Mouse (Mus musculus) limb, embryonic 12.5 days (tissue): ENCODE measurements at regions not wholly inside any gene's neighbourhood (a gene's known extent, or its start where the extent isn't known, plus 50 kb on each side); places are given as distances from the start of the nearest gene placed in this dataset.

Source experiments
- ATAC-seq: fragments of 200-750 bp; cut with Nextera tagmentation; 2 replicates; pipeline ENCODE4 v1.8.0; 2017; ENCODE audit warnings: low read depth, moderate TSS enrichment; ENCODE audit not compliant: insufficient number of reproducible peaks, insufficient read depth, low FRiP score, low TSS enrichment
- H3K27ac ChIP-seq: fragments of 300-500 bp; sonication (generic); 2 replicates; pipeline ENCODE4 v1.5.1; 2016; ENCODE audit warnings: mild to moderate bottlenecking, moderate library complexity
- H3K27me3 ChIP-seq: fragments of 300-500 bp; sonication (generic); 2 replicates; pipeline ENCODE4 v1.6.1; 2016; ENCODE audit warnings: mild to moderate bottlenecking, moderate library complexity
- H3K36me3 ChIP-seq: fragments of 300-500 bp; sonication (generic); 2 replicates; pipeline ENCODE4 v1.6.1; 2016; ENCODE audit warnings: mild to moderate bottlenecking, moderate library complexity
- H3K4me1 ChIP-seq: fragments of 300-500 bp; sonication (generic); replicated peaks from 2 replicates; pipeline ENCODE4 v1.6.1; 2016
- H3K4me2 ChIP-seq: fragments of 300-500 bp; sonication (generic); 2 replicates; pipeline ENCODE4 v1.6.1; 2016; ENCODE audit warnings: mild to moderate bottlenecking, moderate library complexity
- H3K4me3 ChIP-seq: fragments of 300-500 bp; sonication (generic); replicated peaks from 2 replicates; pipeline ENCODE4 v1.5.1; 2016; ENCODE audit warnings: mild to moderate bottlenecking
- H3K9ac ChIP-seq: fragments of 300-500 bp; sonication (generic); replicated peaks from 2 replicates; pipeline ENCODE4 v1.6.1; 2016; ENCODE audit warnings: mild to moderate bottlenecking, moderate library complexity
- H3K9me3 ChIP-seq: fragments of 300-500 bp; sonication (generic); 2 replicates; pipeline ENCODE4 v1.6.1; 2016; ENCODE audit warnings: mild to moderate bottlenecking, moderate library complexity
- WGBS: fragments of 180-500 bp; shearing (Covaris S2); methylation state at CpG from one replicate; pipeline ENCODE4 v1.1.7; 2016; 5-methylcytosine and 5-hydroxymethylcytosine counted together

- no peak for ATAC-seq
- no peak overlapping the region for H3K4me2 ChIP-seq
- H3K4me3 ChIP-seq: no peak overlapping the region
- no peak overlapping the region for H3K27ac ChIP-seq
- H3K27me3 ChIP-seq: no peaks in the 10 kb centered on the region
- no peaks in the 10 kb centered on the region for H3K36me3 ChIP-seq
- H3K9ac ChIP-seq: no peak overlapping the region
- WGBS: 82% methylated on average over 11 of the region's 11 CpGs
- no peaks in the 10 kb centered on the region for H3K9me3 ChIP-seq
- H3K4me1 ChIP-seq: no peaks in the 10 kb centered on the region
Measured at GRCm38 (mm10) chr3:18941301-18942177, 686.9 kb downstream of the 1700064H15Rik start.

- Histone ChIP-seq H3K9ac (no peak overlapping the region), H3K27me3 (no peaks in the 10 kb centered on the region), H3K36me3 (no peaks in the 10 kb centered on the region), H3K27ac (no peak overlapping the region), H3K4me1 (no peaks in the 10 kb centered on the region), H3K4me3 (no peak overlapping the region), H3K9me3 (0 out of 2 replicates have a peak, but pooled peaks cover 2% of the 10 kb centered on the region), H3K4me2 (no peak overlapping the region)
- 82% methylated on average over 1 of the region's 1 CpGs for WGBS
- no peak for ATAC-seq
Measured at GRCm38 (mm10) chr3:18960341-18960740, 668.1 kb downstream of the 1700064H15Rik start.

GRCm38 (mm10) chr3:18988662-18989061 lies 639.8 kb downstream of the 1700064H15Rik start:
- Histone ChIP-seq H3K4me2 (no peak overlapping the region), H3K36me3 (no peaks in the 10 kb centered on the region), H3K4me1 (no peaks in the 10 kb centered on the region), H3K27ac (no peak overlapping the region), H3K27me3 (no peaks in the 10 kb centered on the region), H3K9ac (no peak overlapping the region), H3K9me3 (no peaks in the 10 kb centered on the region), H3K4me3 (no peak overlapping the region)
- no peak for ATAC-seq
- WGBS: 81% methylated on average over 3 of the region's 3 CpGs

DNA sequence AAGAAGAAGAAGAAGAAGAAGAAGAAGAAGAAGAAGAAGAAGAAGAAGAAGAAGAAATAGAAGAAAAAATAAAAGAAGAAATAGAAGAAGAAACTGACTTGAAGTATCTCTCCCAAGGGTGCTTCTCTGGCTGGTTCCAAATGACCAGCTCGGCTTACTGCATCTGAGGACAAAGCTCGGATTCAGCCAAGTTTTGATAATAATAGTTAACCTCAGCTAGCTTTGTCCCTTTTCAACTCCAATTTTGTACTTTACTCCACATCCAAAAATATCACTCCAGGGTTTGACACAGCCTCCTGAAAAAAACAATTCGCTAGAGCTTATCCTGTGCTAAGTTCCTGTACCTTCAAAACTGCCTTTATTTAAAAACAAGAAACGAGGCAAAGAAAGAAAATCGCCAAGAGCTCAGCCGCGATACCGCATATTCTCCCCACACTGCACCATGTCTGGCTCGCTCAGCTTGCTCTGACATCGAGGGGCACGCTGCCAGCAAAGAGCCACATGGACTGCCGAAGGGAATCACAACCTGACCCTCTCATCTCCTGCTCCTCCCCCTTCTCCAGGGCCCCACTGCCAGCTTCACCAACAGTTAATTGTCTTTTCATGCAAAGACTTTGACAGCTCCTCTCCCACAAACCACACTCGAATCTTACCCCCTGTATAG lies 638.8 kb downstream of the 1700064H15Rik start:
- no peak overlapping the region for H3K9ac ChIP-seq
- 70% methylated on average over 13 of the region's 13 CpGs for WGBS
- H3K36me3 ChIP-seq: no peaks in the 10 kb centered on the region
- no peak overlapping the region for H3K4me3 ChIP-seq
- no peaks in the 10 kb centered on the region for H3K27me3 ChIP-seq
- no peak overlapping the region for H3K27ac ChIP-seq
- no peak overlapping the region for H3K4me2 ChIP-seq
- no peaks in the 10 kb centered on the region for H3K9me3 ChIP-seq
- ATAC-seq: no peak
- H3K4me1 ChIP-seq: no peaks in the 10 kb centered on the region

GRCm38 (mm10) chr3:19000179-19000578 lies 628.3 kb downstream of the 1700064H15Rik start:
- Histone ChIP-seq H3K9ac (no peak overlapping the region), H3K27ac (no peak overlapping the region), H3K36me3 (no peaks in the 10 kb centered on the region), H3K4me2 (no peak overlapping the region), H3K4me1 (no peaks in the 10 kb centered on the region), H3K9me3 (no peaks in the 10 kb centered on the region), H3K4me3 (no peak overlapping the region), H3K27me3 (no peaks in the 10 kb centered on the region)
- ATAC-seq: no peak
- 82% methylated on average over 5 of the region's 5 CpGs for WGBS

- no peaks in the 10 kb centered on the region for H3K36me3 ChIP-seq
- H3K27me3 ChIP-seq: no peaks in the 10 kb centered on the region
- no peak overlapping the region for H3K27ac ChIP-seq
- ATAC-seq: no peak
- H3K4me2 ChIP-seq: no peak overlapping the region
- 52% methylated on average over 7 of the region's 7 CpGs for WGBS
- no peak overlapping the region for H3K4me3 ChIP-seq
- H3K4me1 ChIP-seq: no peaks in the 10 kb centered on the region
- H3K9me3 ChIP-seq: no peaks in the 10 kb centered on the region
- no peak overlapping the region for H3K9ac ChIP-seq
Measured at GRCm38 (mm10) chr3:19002056-19002455, 626.4 kb downstream of the 1700064H15Rik start.

DNA sequence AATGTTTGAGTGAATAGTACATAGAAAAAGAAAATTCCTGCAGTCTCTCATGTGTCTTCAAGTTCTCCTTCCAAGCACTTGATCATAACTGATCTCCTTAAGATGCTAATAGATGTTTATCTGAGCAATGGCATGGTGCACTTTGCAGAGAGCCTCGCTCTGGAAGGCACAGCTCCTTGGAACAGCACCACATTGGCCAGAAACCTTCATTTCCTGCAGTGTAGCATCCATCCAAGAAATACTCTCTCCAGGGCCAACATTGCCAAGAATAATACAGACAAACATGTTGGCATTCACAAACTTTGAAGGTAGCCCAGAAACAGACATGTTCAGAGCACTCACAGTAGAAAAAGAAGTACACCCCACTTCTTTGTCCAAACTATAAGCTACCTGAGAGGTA lies 623.7 kb downstream of the 1700064H15Rik start:
- Histone ChIP-seq H3K4me2 (no peak overlapping the region), H3K36me3 (no peaks in the 10 kb centered on the region), H3K4me3 (no peak overlapping the region), H3K9me3 (no peaks in the 10 kb centered on the region), H3K27me3 (no peaks in the 10 kb centered on the region), H3K4me1 (no peaks in the 10 kb centered on the region), H3K27ac (no peak overlapping the region), H3K9ac (no peak overlapping the region)
- 74% methylated on average over 1 of the region's 1 CpGs for WGBS
- no peak for ATAC-seq

GRCm38 (mm10) chr3:19044566-19044965 lies 583.9 kb downstream of the 1700064H15Rik start:
- H3K36me3 ChIP-seq: no peaks in the 10 kb centered on the region
- H3K9me3 ChIP-seq: no peaks in the 10 kb centered on the region
- no peak overlapping the region for H3K9ac ChIP-seq
- no peak overlapping the region for H3K4me2 ChIP-seq
- H3K4me1 ChIP-seq: no peaks in the 10 kb centered on the region
- no peak overlapping the region for H3K4me3 ChIP-seq
- H3K27me3 ChIP-seq: no peaks in the 10 kb centered on the region
- H3K27ac ChIP-seq: no peak overlapping the region
- 68% methylated on average over 3 of the region's 3 CpGs for WGBS
- ATAC-seq: no peak

GRCm38 (mm10) chr3:19045933-19046332 lies 582.5 kb downstream of the 1700064H15Rik start:
- no peak overlapping the region for H3K4me3 ChIP-seq
- H3K9me3 ChIP-seq: no peaks in the 10 kb centered on the region
- H3K4me2 ChIP-seq: no peak overlapping the region
- no peak overlapping the region for H3K9ac ChIP-seq
- H3K36me3 ChIP-seq: no peaks in the 10 kb centered on the region
- H3K27me3 ChIP-seq: no peaks in the 10 kb centered on the region
- no peak for ATAC-seq
- H3K27ac ChIP-seq: no peak overlapping the region
- H3K4me1 ChIP-seq: no peaks in the 10 kb centered on the region

- WGBS: 73% methylated on average over 1 of the region's 1 CpGs
- Histone ChIP-seq H3K27ac (no peak overlapping the region), H3K36me3 (no peaks in the 10 kb centered on the region), H3K27me3 (no peaks in the 10 kb centered on the region), H3K9ac (no peak overlapping the region), H3K4me1 (no peaks in the 10 kb centered on the region), H3K4me2 (no peak overlapping the region), H3K9me3 (no peaks in the 10 kb centered on the region), H3K4me3 (no peak overlapping the region)
- no peak for ATAC-seq
Measured at GRCm38 (mm10) chr3:19046610-19047009, 581.9 kb downstream of the 1700064H15Rik start.

DNA sequence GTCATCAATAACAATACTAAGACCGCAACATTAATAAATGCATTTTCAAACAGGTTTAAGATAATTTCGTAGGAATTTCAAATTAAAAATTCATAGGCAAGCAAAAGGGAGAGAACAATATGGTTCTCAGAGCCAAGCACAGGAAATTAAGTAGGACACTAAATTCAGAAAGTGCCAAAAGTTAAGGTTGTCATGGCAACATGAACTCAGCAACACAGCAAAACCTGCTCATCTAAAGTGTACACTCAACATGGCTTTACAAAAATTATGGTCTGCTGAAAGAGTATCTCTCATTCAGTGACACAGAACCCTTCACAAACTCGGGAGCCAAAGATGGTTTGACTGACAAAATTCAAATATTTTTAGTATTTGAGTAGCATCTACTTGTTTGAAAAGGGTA lies 572.5 kb downstream of the 1700064H15Rik start:
- no peak for ATAC-seq
- Histone ChIP-seq H3K27ac (no peak overlapping the region), H3K27me3 (peaks cover 7% of the 10 kb centered on the region; the same call in 1 of the 2 replicates), H3K4me2 (no peak overlapping the region), H3K9ac (no peak overlapping the region), H3K9me3 (no peaks in the 10 kb centered on the region), H3K4me1 (peaks cover 4% of the 10 kb centered on the region), H3K36me3 (no peaks in the 10 kb centered on the region), H3K4me3 (no peak overlapping the region)
- WGBS: 74% methylated on average over 3 of the region's 3 CpGs
